Mouse (Mus musculus) hindbrain, embryonic 13.5 days (tissue): ENCODE results near the gene Arhgap25. TPM values are rescaled to one million over a fixed set of nuclear protein-coding genes. Genes with fewer than 3 reads are reported as not detected.

Experiments
- ATAC-seq: fragments of 200-750 bp; cut with Nextera tagmentation; 2 replicates; pipeline ENCODE4 v1.8.0; 2017; ENCODE audit warnings: moderate TSS enrichment; ENCODE audit not compliant: low FRiP score
- H3K27ac ChIP-seq: fragments of 300-500 bp; sonication (generic); 2 replicates; pipeline ENCODE4 v1.5.1; 2015; ENCODE audit warnings: inconsistent platforms, mild to moderate bottlenecking, moderate library complexity
- H3K27me3 ChIP-seq: fragments of 300-500 bp; sonication (generic); 2 replicates; pipeline ENCODE4 v1.6.1; 2015; ENCODE audit warnings: mild to moderate bottlenecking, inconsistent platforms
- H3K36me3 ChIP-seq: fragments of 300-500 bp; sonication (generic); 2 replicates; pipeline ENCODE4 v1.6.1; 2015; ENCODE audit warnings: mild to moderate bottlenecking, inconsistent platforms
- H3K4me1 ChIP-seq: fragments of 300-500 bp; sonication (generic); replicated peaks from 2 replicates; pipeline ENCODE4 v1.6.1; 2015; ENCODE audit warnings: inconsistent platforms
- H3K4me2 ChIP-seq: fragments of 300-500 bp; sonication (generic); 2 replicates; pipeline ENCODE4 v1.6.1; 2015; ENCODE audit warnings: inconsistent platforms, mild to moderate bottlenecking, moderate library complexity
- H3K4me3 ChIP-seq: fragments of 300-500 bp; sonication (generic); 2 replicates; pipeline ENCODE4 v1.5.1; 2015; ENCODE audit warnings: mild to moderate bottlenecking, inconsistent platforms
- H3K9ac ChIP-seq: fragments of 300-500 bp; sonication (generic); 2 replicates; pipeline ENCODE4 v1.6.1; 2015; ENCODE audit warnings: mild to moderate bottlenecking, inconsistent platforms
- H3K9me3 ChIP-seq: fragments of 300-500 bp; sonication (generic); 2 replicates; pipeline ENCODE4 v1.6.1; 2016; ENCODE audit warnings: inconsistent platforms
- WGBS: fragments of 180-500 bp; shearing (Covaris S2); methylation state at CpG from one replicate; pipeline ENCODE4 v1.1.7; 2015; 5-methylcytosine and 5-hydroxymethylcytosine counted together
- polyA plus RNA-seq: library from polyadenylated mRNA; unstranded; fragments of >200 nt; fragmentation: Nextera tagmentation; extraction: Ambion mirVana; gene quantifications from 2 replicates; pipeline ENCODE4 v1.2.1, GENCODE M21; 2015

Gene Arhgap25
- polyA plus RNA-seq, 1 experiment from 2014 or later = 2.4 TPM

- peak overlapping the region; percentile 31 for H3K4me2 ChIP-seq
- 0 out of 2 replicates have a peak, but pooled peaks cover 4% of the 10 kb centered on the region for H3K4me1 ChIP-seq
- H3K36me3 ChIP-seq = no peaks in the 10 kb centered on the region
- 58% methylated on average over 19 of the region's 19 CpGs for WGBS
- no peak overlapping the region for H3K9ac ChIP-seq
- no peak overlapping the region for H3K27ac ChIP-seq
- ATAC-seq = no peak
- H3K9me3 ChIP-seq = no peaks in the 10 kb centered on the region
- H3K27me3 ChIP-seq = 0 out of 2 replicates have a peak, but pooled peaks cover 2% of the 10 kb centered on the region
- H3K4me3 ChIP-seq = no peak overlapping the region
Observed at GRCm38 (mm10) chr6:87424037-87424816, 108.8 kb downstream of the Arhgap25 start.

DNA sequence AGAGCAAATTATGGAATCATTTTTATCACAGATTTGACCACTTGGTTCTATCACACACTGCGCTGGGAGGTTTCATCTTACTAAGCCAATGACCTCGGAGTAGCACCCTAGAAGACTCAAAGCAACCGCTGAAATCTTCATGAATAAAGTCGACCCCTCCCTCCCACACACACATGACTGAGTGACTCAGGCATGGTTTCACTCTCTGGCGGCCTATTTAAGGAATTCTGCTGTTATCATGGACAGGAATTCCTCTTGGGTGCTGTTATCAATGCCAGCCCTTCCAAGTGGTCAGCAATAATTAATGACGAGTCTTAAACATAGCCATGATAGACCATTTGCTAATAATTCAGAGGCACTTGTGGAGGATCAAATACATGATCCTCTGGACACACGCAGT lies 110.8 kb downstream of the Arhgap25 start:
- Histone ChIP-seq H3K27me3 (0 out of 2 replicates have a peak, but pooled peaks cover 2% of the 10 kb centered on the region), H3K36me3 (no peaks in the 10 kb centered on the region), H3K4me3 (no peak overlapping the region), H3K27ac (no peak overlapping the region), H3K9ac (no peak overlapping the region), H3K4me2 (no peak overlapping the region), H3K9me3 (no peaks in the 10 kb centered on the region), H3K4me1 (0 out of 2 replicates have a peak, but pooled peaks cover 4% of the 10 kb centered on the region)
- no peak for ATAC-seq
- 85% methylated on average over 7 of the region's 7 CpGs for WGBS

DNA sequence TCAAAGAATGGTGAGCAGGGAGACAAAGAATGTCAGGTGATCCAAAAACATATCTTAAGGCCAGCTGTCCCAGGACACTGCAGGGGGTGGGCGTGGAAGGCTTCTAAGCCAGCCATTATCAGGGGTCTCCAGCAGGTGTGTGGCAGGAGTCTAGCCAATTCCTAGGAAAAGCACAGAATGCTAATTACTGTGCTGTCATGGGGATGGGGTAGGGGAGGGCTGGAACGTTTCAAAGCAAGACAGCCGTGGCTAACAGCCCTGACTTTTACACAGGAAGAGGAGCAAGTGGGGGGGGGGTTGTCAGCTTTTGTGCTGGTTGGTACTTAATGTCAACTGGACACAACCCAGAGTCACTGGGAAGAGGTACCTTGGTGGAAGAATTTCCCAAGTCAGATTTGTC lies 121.0 kb downstream of the Arhgap25 start:
- H3K4me3 ChIP-seq = no peak overlapping the region
- WGBS = 16% methylated on average over 3 of the region's 3 CpGs
- no peaks in the 10 kb centered on the region for H3K27me3 ChIP-seq
- H3K36me3 ChIP-seq = no peaks in the 10 kb centered on the region
- no peak for ATAC-seq
- no peaks in the 10 kb centered on the region for H3K9me3 ChIP-seq
- H3K4me2 ChIP-seq = no peak overlapping the region
- H3K4me1 ChIP-seq = peaks cover 8% of the 10 kb centered on the region
- no peak overlapping the region for H3K9ac ChIP-seq
- H3K27ac ChIP-seq = no peak overlapping the region

Other genes starting within 250 kb of the Arhgap25 start
- 3.5 and 3.8 TPM in 2 replicates for gene Antxr1, start 197.4 kb downstream of the Arhgap25 start, polyA plus RNA-seq
- not detected in 2 replicates for gene Gkn1, start 182.3 kb downstream of the Arhgap25 start, polyA plus RNA-seq
- not detected in 2 replicates for gene Gkn2, start 159.9 kb downstream of the Arhgap25 start, polyA plus RNA-seq
- gene Gkn3, start 144.3 kb downstream of the Arhgap25 start, polyA plus RNA-seq = 0.23 and 0.40 TPM in 2 replicates
- not detected in 2 replicates for gene Bmp10, start 104.3 kb downstream of the Arhgap25 start, polyA plus RNA-seq
- gene Prokr1, start 57.5 kb upstream of the Arhgap25 start, polyA plus RNA-seq = 2.2 and 3.1 TPM in 2 replicates
- 9.9 and 10.0 TPM in 2 replicates for gene Aplf, start 138.9 kb upstream of the Arhgap25 start, polyA plus RNA-seq
- 5.9 and 6.2 TPM in 2 replicates for gene Efcc1, start 197.6 kb upstream of the Arhgap25 start, polyA plus RNA-seq
- 1.1 and 1.5 TPM in 2 replicates for gene Gp9, start 244.8 kb upstream of the Arhgap25 start, polyA plus RNA-seq